Mouse (Mus musculus) limb, embryonic 15.5 days (tissue): ENCODE measurements around the gene Prr12. TPM values are rescaled to one million over a fixed set of nuclear protein-coding genes. Genes with fewer than 3 reads are reported as not detected.
A peak's percentile ranks its signal among the peaks of the same experiment; 100 is the strongest.
"Not testable (repeated sequence)": the region's sequence is repeated elsewhere in the genome, so short reads cannot be mapped to it uniquely, and the experiment has no call there.

Source experiments
- ATAC-seq: fragments of 200-750 bp; cut with Nextera tagmentation; 2 replicates; pipeline ENCODE4 v1.8.0; 2017; ENCODE audit warnings: low read depth, moderate TSS enrichment; ENCODE audit not compliant: insufficient number of reproducible peaks, low FRiP score, low TSS enrichment
- H3K27ac ChIP-seq: fragments of 300-500 bp; sonication (generic); 2 replicates; pipeline ENCODE4 v1.5.1; 2015; ENCODE audit warnings: moderate library complexity, mild to moderate bottlenecking, inconsistent platforms
- H3K27me3 ChIP-seq: fragments of 300-500 bp; sonication (generic); 2 replicates; pipeline ENCODE4 v1.6.1; 2015; ENCODE audit warnings: inconsistent platforms
- H3K36me3 ChIP-seq: fragments of 300-500 bp; sonication (generic); 2 replicates; pipeline ENCODE4 v1.6.1; 2015; ENCODE audit warnings: inconsistent platforms
- H3K4me1 ChIP-seq: fragments of 300-500 bp; sonication (generic); 2 replicates; pipeline ENCODE4 v1.6.1; 2015; ENCODE audit warnings: inconsistent platforms
- H3K4me2 ChIP-seq: fragments of 300-500 bp; sonication (generic); 2 replicates; pipeline ENCODE4 v1.6.1; 2015; ENCODE audit warnings: mild to moderate bottlenecking, inconsistent platforms
- H3K4me3 ChIP-seq: fragments of 300-500 bp; sonication (generic); 2 replicates; pipeline ENCODE4 v1.5.1; 2015; ENCODE audit warnings: mild to moderate bottlenecking, inconsistent platforms
- H3K9ac ChIP-seq: fragments of 300-500 bp; sonication (generic); 2 replicates; pipeline ENCODE4 v1.6.1; 2015; ENCODE audit warnings: inconsistent platforms
- H3K9me3 ChIP-seq: fragments of 300-500 bp; sonication (generic); 2 replicates; pipeline ENCODE4 v1.6.1; 2016; ENCODE audit warnings: inconsistent platforms
- WGBS: fragments of 180-500 bp; shearing (Covaris S2); methylation state at CpG from one replicate; pipeline ENCODE4 v1.1.7; 2015; 5-methylcytosine and 5-hydroxymethylcytosine counted together
- polyA plus RNA-seq: library from polyadenylated mRNA; unstranded; fragments of >200 nt; fragmentation: Nextera tagmentation; extraction: Ambion mirVana; gene quantifications from 2 replicates; pipeline ENCODE4 v1.2.1, GENCODE M21; 2015

Gene Prr12
- polyA plus RNA-seq, result 9.3 and 11.5 TPM in 2 replicates

- 0% methylated on average over 3 of the region's 18 CpGs for whole genome bisulfite sequencing
- no peaks in the 10 kb centered on the region for H3K27me3 ChIP-seq
- H3K9me3 ChIP-seq, result no peaks in the 10 kb centered on the region
- peak within 1 kb of the TSS; percentile 100 for H3K27ac ChIP-seq
- H3K9ac ChIP-seq, result peak within 1 kb of the TSS; percentile 84
- H3K36me3 ChIP-seq, result peaks cover 26% of the 10 kb centered on the region
- H3K4me2 ChIP-seq, result peak within 1 kb of the TSS; percentile 89
- peak; percentile 16 for ATAC-seq
- H3K4me3 ChIP-seq, result peak within 1 kb of the TSS; percentile 82
- peaks cover 32% of the 10 kb centered on the region for H3K4me1 ChIP-seq
Observed at GRCm38 (mm10) chr7:45052862-45053116, at the start of gene Prr12. Gene Prr12, minus strand, starts transcription at chr7:45052881.

GRCm38 (mm10) chr7:45102441-45102840 is 49.8 kb upstream of the Prr12 start:
- 84% methylated on average over 11 of the region's 11 CpGs for WGBS
- Histone ChIP-seq H3K27me3 (no peaks in the 10 kb centered on the region), H3K36me3 (0 out of 2 replicates have a peak, but pooled peaks cover 2% of the 10 kb centered on the region), H3K4me2 (peak overlapping the region; percentile 56), H3K9me3 (no peaks in the 10 kb centered on the region), H3K9ac (0 out of 2 replicates have a peak overlapping the region, but pooled peaks have one; percentile 14), H3K27ac (peak overlapping the region; percentile 96; the same call in 1 of the 2 replicates), H3K4me3 (peak overlapping the region; percentile 39), H3K4me1 (peaks cover 28% of the 10 kb centered on the region)
- ATAC-seq, result no peak

GRCm38 (mm10) chr7:45100046-45100445 is 47.4 kb upstream of the Prr12 start:
- no peak overlapping the region for H3K9ac ChIP-seq
- no peaks in the 10 kb centered on the region for H3K9me3 ChIP-seq
- 87% methylated on average over 6 of the region's 6 CpGs for WGBS
- no peaks in the 10 kb centered on the region for H3K27me3 ChIP-seq
- no peak for ATAC-seq
- H3K27ac ChIP-seq, result peak overlapping the region; percentile 3; the same call in 1 of the 2 replicates
- no peak overlapping the region for H3K4me2 ChIP-seq
- H3K4me3 ChIP-seq, result no peak overlapping the region
- H3K4me1 ChIP-seq, result peaks cover 28% of the 10 kb centered on the region
- peaks cover 10% of the 10 kb centered on the region for H3K36me3 ChIP-seq

- Histone ChIP-seq H3K4me1 (peaks cover 27% of the 10 kb centered on the region), H3K27me3 (no peaks in the 10 kb centered on the region), H3K36me3 (peaks cover 10% of the 10 kb centered on the region), H3K9ac (no peak overlapping the region), H3K4me2 (no peak overlapping the region), H3K4me3 (no peak overlapping the region), H3K9me3 (no peaks in the 10 kb centered on the region), H3K27ac (no peak overlapping the region)
- 88% methylated on average over 8 of the region's 8 CpGs for WGBS
- no peak for ATAC-seq
Observed at GRCm38 (mm10) chr7:45098541-45099240, 46.0 kb upstream of the Prr12 start.

GRCm38 (mm10) chr7:45097479-45097878 is 44.8 kb upstream of the Prr12 start:
- WGBS, result 64% methylated on average over 6 of the region's 6 CpGs
- no peak overlapping the region for H3K4me2 ChIP-seq
- H3K27me3 ChIP-seq, result no peaks in the 10 kb centered on the region
- H3K36me3 ChIP-seq, result peaks cover 10% of the 10 kb centered on the region
- ATAC-seq, result no peak
- H3K4me1 ChIP-seq, result peaks cover 24% of the 10 kb centered on the region
- peak overlapping the region; percentile 6; the same call in 1 of the 2 replicates for H3K27ac ChIP-seq
- no peak overlapping the region for H3K9ac ChIP-seq
- no peak overlapping the region for H3K4me3 ChIP-seq
- H3K9me3 ChIP-seq, result no peaks in the 10 kb centered on the region

- H3K4me2 ChIP-seq, H3K4me3 ChIP-seq, ATAC-seq, H3K9me3 ChIP-seq, H3K27ac ChIP-seq, H3K9ac ChIP-seq, H3K27me3 ChIP-seq, H3K36me3 ChIP-seq: not testable (repeated sequence)
- WGBS, result 95% methylated on average over 14 of the region's 14 CpGs
- H3K4me1 ChIP-seq, result peaks cover 20% of the 10 kb centered on the region
Observed at GRCm38 (mm10) chr7:45095965-45096364, 43.3 kb upstream of the Prr12 start.

GRCm38 (mm10) chr7:45095367-45095766 is 42.7 kb upstream of the Prr12 start:
- H3K27ac ChIP-seq, result no peak overlapping the region
- 82% methylated on average over 6 of the region's 6 CpGs for WGBS
- H3K9ac ChIP-seq, result no peak overlapping the region
- H3K27me3 ChIP-seq, result no peaks in the 10 kb centered on the region
- no peaks in the 10 kb centered on the region for H3K9me3 ChIP-seq
- H3K36me3 ChIP-seq, result peaks cover 11% of the 10 kb centered on the region
- ATAC-seq, result no peak
- no peak overlapping the region for H3K4me3 ChIP-seq
- H3K4me1 ChIP-seq, result peaks cover 26% of the 10 kb centered on the region
- H3K4me2 ChIP-seq, result no peak overlapping the region

GRCm38 (mm10) chr7:45094121-45094520 is 41.4 kb upstream of the Prr12 start:
- H3K9me3 ChIP-seq, result no peaks in the 10 kb centered on the region
- no peak overlapping the region for H3K4me3 ChIP-seq
- H3K27me3 ChIP-seq, result no peaks in the 10 kb centered on the region
- 9% methylated on average over 7 of the region's 7 CpGs for WGBS
- ATAC-seq, result no peak
- no peak overlapping the region for H3K9ac ChIP-seq
- H3K27ac ChIP-seq, result peak overlapping the region; percentile 93
- H3K4me2 ChIP-seq, result no peak overlapping the region
- peaks cover 13% of the 10 kb centered on the region for H3K36me3 ChIP-seq
- H3K4me1 ChIP-seq, result peaks cover 29% of the 10 kb centered on the region

GRCm38 (mm10) chr7:45093516-45093905 is 40.8 kb upstream of the Prr12 start:
- Histone ChIP-seq H3K36me3 (peaks cover 14% of the 10 kb centered on the region), H3K27me3 (no peaks in the 10 kb centered on the region), H3K9ac (no peak overlapping the region), H3K4me3 (no peak overlapping the region), H3K4me1 (peaks cover 31% of the 10 kb centered on the region), H3K4me2 (peak overlapping the region; percentile 8; the same call in 1 of the 2 replicates), H3K27ac (peak overlapping the region; percentile 93), H3K9me3 (no peaks in the 10 kb centered on the region)
- no peak for ATAC-seq
- WGBS, result 24% methylated on average over 18 of the region's 18 CpGs

GRCm38 (mm10) chr7:45092828-45093515 is 40.3 kb upstream of the Prr12 start:
- WGBS, result 28% methylated on average over 12 of the region's 12 CpGs
- ATAC-seq, result no peak
- H3K9ac ChIP-seq, result no peak overlapping the region
- peak overlapping the region; percentile 8; the same call in 1 of the 2 replicates for H3K4me2 ChIP-seq
- no peaks in the 10 kb centered on the region for H3K27me3 ChIP-seq
- no peak overlapping the region for H3K4me3 ChIP-seq
- H3K4me1 ChIP-seq, result peaks cover 34% of the 10 kb centered on the region
- H3K27ac ChIP-seq, result peak overlapping the region; percentile 93
- H3K9me3 ChIP-seq, result no peaks in the 10 kb centered on the region
- H3K36me3 ChIP-seq, result peaks cover 19% of the 10 kb centered on the region

- H3K4me3 ChIP-seq, result peak within 1 kb of the TSS; percentile 61
- peaks cover 29% of the 10 kb centered on the region for H3K36me3 ChIP-seq
- H3K9ac ChIP-seq, result peak within 1 kb of the TSS; percentile 74
- H3K27ac ChIP-seq, result peak within 1 kb of the TSS; percentile 93
- under 1% methylated on average over 16 of the region's 16 CpGs for WGBS
- no peaks in the 10 kb centered on the region for H3K9me3 ChIP-seq
- peaks cover 34% of the 10 kb centered on the region for H3K4me1 ChIP-seq
- no peaks in the 10 kb centered on the region for H3K27me3 ChIP-seq
- H3K4me2 ChIP-seq, result peak within 1 kb of the TSS; percentile 61
- peak; percentile 94 for ATAC-seq
Observed at GRCm38 (mm10) chr7:45092048-45092447, 39.4 kb upstream of the Prr12 start, which contains the start of gene Rcn3. Gene Rcn3, minus strand, starts transcription at chr7:45092221.
